Mouse (Mus musculus) G1E (cell line): ENCODE measurements around the gene Ctdspl.

ENCODE experiments used
- CTCF ChIP-seq: IDR thresholded peaks from 2 replicates; pipeline ENCODE4 v1.5.1; 2012; ENCODE audit warnings: low read depth, low read length, inconsistent platforms, mixed read lengths
- POLR2AphosphoS5 ChIP-seq: IDR thresholded peaks from 2 replicates; pipeline ENCODE4 v1.6.1; 2012; ENCODE audit warnings: low read depth, low read length, inconsistent platforms; ENCODE audit not compliant: insufficient replicate concordance

- TF ChIP-seq CTCF (no peak), POLR2AphosphoS5 (no peak)
These were observed 101.1 kb downstream of the Ctdspl start for GRCm38 (mm10) chr9:119027337-119027736.
